Mouse (Mus musculus) yolk sac, embryonic 10.5 days (tissue): ENCODE results near the gene Alg11.

ENCODE experiments used
- DNase-seq: peaks from one replicate; pipeline ENCODE4 v3.0.0-alpha.2; 2017; ENCODE audit warnings: low spot score

The Alg11 gene

DNA sequence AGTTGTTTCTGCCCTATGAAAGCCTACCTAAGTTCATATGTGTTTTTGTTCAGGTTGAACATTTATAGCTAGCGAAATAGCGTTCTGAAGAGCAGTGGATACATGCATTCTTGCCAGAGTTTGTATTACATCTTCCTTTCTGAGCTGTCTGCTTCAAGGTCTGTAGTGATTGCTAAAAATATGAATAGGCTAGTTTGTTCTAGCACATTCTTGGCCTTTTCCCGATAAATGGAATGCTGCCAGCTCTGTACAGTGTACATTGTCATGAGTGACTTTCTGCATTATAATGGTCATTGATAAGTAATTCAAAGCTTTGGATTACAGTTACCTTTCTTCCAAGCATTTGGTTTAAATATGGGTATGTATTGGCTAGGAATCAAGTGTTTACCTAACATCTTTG is 605 bp downstream of the Alg11 start:
- DNase-seq = no peak

- DNase-seq = no peak
Observed at GRCm38 (mm10) chr8:22079313-22080007, 18.9 kb downstream of the Alg11 start.

DNA sequence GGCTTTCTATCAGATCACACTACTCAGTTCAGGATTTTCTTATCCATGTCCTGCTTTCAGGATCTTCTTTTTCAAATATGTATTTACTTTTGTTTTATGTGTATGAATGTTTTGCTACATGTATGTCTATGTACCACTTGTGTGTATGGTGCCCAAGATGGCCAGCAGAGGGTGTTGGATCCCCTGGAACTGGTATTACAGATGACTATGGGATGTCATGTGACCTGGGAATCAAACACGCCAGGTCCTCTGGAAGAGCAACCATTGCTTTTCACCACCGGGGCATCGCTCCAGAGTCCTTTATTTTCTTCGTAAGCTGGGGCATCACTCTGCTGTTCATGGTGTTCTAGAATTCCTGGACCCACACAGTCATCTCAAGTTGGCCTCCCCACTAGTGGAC is 28.7 kb downstream of the Alg11 start:
- no peak for DNase-seq

GRCm38 (mm10) chr8:22091568-22091967 is 31.0 kb downstream of the Alg11 start:
- DNase-seq = no peak

GRCm38 (mm10) chr8:22107020-22107419 is 46.5 kb downstream of the Alg11 start:
- no peak for DNase-seq
